Mouse (Mus musculus): ENCODE results near the gene Stx1a.

The Stx1a gene

GRCm38 (mm10) chr5:135086871-135087270 lies 63.6 kb downstream of the Stx1a start:
- DNase-seq (ENCODE audit: low read depth) = no peak

- DNase-seq (ENCODE audit: low read depth) = no peak
These were observed 66.4 kb downstream of the Stx1a start, which contains the start of gene Mlxipl for GRCm38 (mm10) chr5:135089653-135090052. TSS of gene Mlxipl (plus strand) at chr5:135089890.

Measured in fibroblast of lung, adult 2 months (primary cell).